Mouse (Mus musculus) embryonic fibroblast, embryonic 13.5 days (primary cell): ENCODE data around the gene Ski.

ENCODE experiments used
- CTCF ChIP-seq: IDR thresholded peaks from 2 replicates; pipeline ENCODE4 v1.5.1; 2011; ENCODE audit warnings: mild to moderate bottlenecking, control low read depth, low read length, moderate library complexity, borderline replicate concordance; ENCODE audit not compliant: insufficient read depth
- POLR2A ChIP-seq: IDR thresholded peaks from 2 replicates; pipeline ENCODE4 v1.6.1; 2011; ENCODE audit warnings: low read depth, mild to moderate bottlenecking, control low read depth, low read length, moderate library complexity

- no peak for TF ChIP-seq POLR2A
- TF ChIP-seq CTCF, result no peak
Measured at GRCm38 (mm10) chr4:155154986-155155385, 67.4 kb downstream of the Ski start.
